Mouse (Mus musculus) CH12.LX (cell line): Measurements from ENCODE around the gene Slc15a5. TPM values are rescaled to one million over a fixed set of nuclear protein-coding genes. Genes with fewer than 3 reads are reported as not detected.

Experiments used
- DNase-seq: peaks from one replicate; pipeline ENCODE4 v3.0.0-alpha.2; 2013; ENCODE audit errors: extremely low read depth
- H3K27ac ChIP-seq: 2 replicates; pipeline ENCODE4 v1.5.1; 2012; ENCODE audit warnings: low read depth, mild to moderate bottlenecking, control low read depth, moderate library complexity; ENCODE audit not compliant: insufficient read depth
- H3K27me3 ChIP-seq: replicated peaks from 2 replicates; pipeline ENCODE3; 2012; ENCODE audit warnings: inconsistent platforms
- H3K36me3 ChIP-seq, 2 experiments: replicated peaks in 1 of 2; 2 replicates each; pipeline versions ENCODE3 to v1.6.1; 2012; ENCODE audit warnings: inconsistent platforms in 1 of 2, low read length in 1 of 2, mild to moderate bottlenecking in 1 of 2, mixed read lengths in 1 of 2, moderate library complexity in 1 of 2; ENCODE audit not compliant: control insufficient read depth in 1 of 2, insufficient read depth in 1 of 2
- H3K4me1 ChIP-seq, 2 experiments: 2 replicates each; pipeline ENCODE4 v1.6.1; 2012; ENCODE audit warnings: inconsistent platforms in 1 of 2, moderate library complexity in 1 of 2; ENCODE audit not compliant: insufficient read depth in 2 of 2, control insufficient read depth in 1 of 2
- H3K4me2 ChIP-seq: 2 replicates; pipeline ENCODE4 v1.6.1; 2012; ENCODE audit warnings: low read depth, mild to moderate bottlenecking, control low read depth; ENCODE audit not compliant: poor library complexity, insufficient read depth, severe bottlenecking
- H3K4me3 ChIP-seq, 3 experiments: fragments of 150-350 bp in 1 of 3; sonication (generic) in 1 of 3; replicated peaks in 1 of 3; 2 replicates each; pipeline versions ENCODE3 to v1.5.1; 2011 to 2012; ENCODE audit warnings: low read depth in 2 of 3, low read length in 2 of 3, mild to moderate bottlenecking in 2 of 3, moderate library complexity in 2 of 3, control low read depth in 1 of 3, improper control_type of control experiment in 1 of 3, inconsistent platforms in 1 of 3, mixed read lengths in 1 of 3; ENCODE audit not compliant: poor library complexity in 1 of 3
- H3K79me2 ChIP-seq: replicated peaks from 2 replicates; pipeline ENCODE4 v1.6.1; 2012; ENCODE audit warnings: mild to moderate bottlenecking, moderate library complexity; ENCODE audit not compliant: control insufficient read depth, poor library complexity, insufficient read depth, severe bottlenecking; ENCODE audit errors: extremely low read depth
- H3K9ac ChIP-seq: 2 replicates; pipeline ENCODE4 v1.6.1; 2012; ENCODE audit warnings: low read depth, mild to moderate bottlenecking, control low read depth, moderate library complexity; ENCODE audit not compliant: insufficient read depth
- H3K9me3 ChIP-seq: replicated peaks from 2 replicates; pipeline ENCODE3; 2012; ENCODE audit warnings: low read length, inconsistent platforms, mixed read lengths
- BHLHE40 ChIP-seq: IDR thresholded peaks from 2 replicates; pipeline ENCODE4 v1.6.1; 2011; ENCODE audit warnings: mild to moderate bottlenecking, low read depth, low read length, improper control_type of control experiment
- CTCF ChIP-seq, 2 experiments: IDR thresholded peaks in 1 of 2; conservative IDR thresholded peaks in 1 of 2; 2 replicates each; pipeline ENCODE4 v1.5.1; 2011 to 2012; ENCODE audit warnings: low read depth in 2 of 2, low read length in 2 of 2, improper control_type of control experiment in 1 of 2, inconsistent platforms in 1 of 2, mild to moderate bottlenecking in 1 of 2, moderate library complexity in 1 of 2
- EP300 ChIP-seq: IDR thresholded peaks from 2 replicates; pipeline ENCODE4 v1.6.1; 2011; ENCODE audit warnings: low read length, improper control_type of control experiment
- ETS1 ChIP-seq: conservative IDR thresholded peaks from 2 replicates; pipeline ENCODE4 v1.6.1; 2012; ENCODE audit warnings: low read depth, mild to moderate bottlenecking, inconsistent platforms, low read length, improper control_type of control experiment, moderate library complexity
- HCFC1 ChIP-seq: IDR thresholded peaks from 2 replicates; pipeline ENCODE4 v1.6.1; 2012; ENCODE audit warnings: low read depth, mild to moderate bottlenecking, inconsistent platforms, low read length, improper control_type of control experiment
- IRF4 ChIP-seq: IDR thresholded peaks from 2 replicates; pipeline ENCODE4 v1.6.1; 2014; ENCODE audit warnings: low read depth, mild to moderate bottlenecking, inconsistent platforms, low read length, improper control_type of control experiment
- JUN ChIP-seq: IDR thresholded peaks from 2 replicates; pipeline ENCODE4 v1.6.1; 2011; ENCODE audit warnings: low read depth, mild to moderate bottlenecking, low read length, improper control_type of control experiment, moderate library complexity; ENCODE audit not compliant: insufficient read depth
- KAT2A ChIP-seq: IDR thresholded peaks from 2 replicates; pipeline ENCODE4 v1.6.1; 2012; ENCODE audit warnings: low read length, improper control_type of control experiment, inconsistent platforms; ENCODE audit not compliant: insufficient replicate concordance
- MAFK ChIP-seq: IDR thresholded peaks from 2 replicates; pipeline ENCODE4 v1.6.1; 2011; ENCODE audit warnings: low read length, improper control_type of control experiment; ENCODE audit not compliant: insufficient replicate concordance
- MAZ ChIP-seq: IDR thresholded peaks from 2 replicates; pipeline ENCODE4 v1.6.1; 2012; ENCODE audit warnings: low read depth, mild to moderate bottlenecking, inconsistent platforms, low read length, improper control_type of control experiment, moderate library complexity
- MXI1 ChIP-seq: IDR thresholded peaks from 2 replicates; pipeline ENCODE4 v1.6.1; 2011; ENCODE audit warnings: mild to moderate bottlenecking, low read depth, low read length, improper control_type of control experiment
- NELFE ChIP-seq: IDR thresholded peaks from 2 replicates; pipeline ENCODE4 v1.6.1; 2011; ENCODE audit warnings: low read depth, low read length, improper control_type of control experiment
- POLR2A ChIP-seq: IDR thresholded peaks from 2 replicates; pipeline ENCODE4 v1.6.1; 2011; ENCODE audit warnings: low read depth, mild to moderate bottlenecking, improper control_type of control experiment, low read length
- POLR2AphosphoS2 ChIP-seq: IDR thresholded peaks from 2 replicates; pipeline ENCODE4 v1.6.1; 2011; ENCODE audit warnings: low read depth, low read length, improper control_type of control experiment
- RAD21 ChIP-seq: IDR thresholded peaks from 2 replicates; pipeline ENCODE4 v1.6.1; 2011; ENCODE audit warnings: low read depth, mild to moderate bottlenecking, low read length, improper control_type of control experiment, moderate library complexity
- RCOR1 ChIP-seq: conservative IDR thresholded peaks from 2 replicates; pipeline ENCODE4 v1.6.1; 2012; ENCODE audit warnings: low read depth, mild to moderate bottlenecking, inconsistent platforms, low read length, improper control_type of control experiment
- SIN3A ChIP-seq: IDR thresholded peaks from 2 replicates; pipeline ENCODE4 v1.6.1; 2012; ENCODE audit warnings: low read length, improper control_type of control experiment, inconsistent platforms
- SMC3 ChIP-seq: IDR thresholded peaks from 2 replicates; pipeline ENCODE4 v1.6.1; 2011; ENCODE audit warnings: low read depth, low read length, improper control_type of control experiment
- TBP ChIP-seq: conservative IDR thresholded peaks from 2 replicates; pipeline ENCODE4 v1.6.1; 2011; ENCODE audit warnings: low read depth, low read length, improper control_type of control experiment
- TCF12 ChIP-seq: IDR thresholded peaks from 2 replicates; pipeline ENCODE4 v1.6.1; 2014; ENCODE audit warnings: low read depth, mild to moderate bottlenecking, inconsistent platforms, low read length, improper control_type of control experiment
- UBTF ChIP-seq: IDR thresholded peaks from 2 replicates; pipeline ENCODE4 v1.6.1; 2012; ENCODE audit warnings: low read depth, mild to moderate bottlenecking, inconsistent platforms, low read length, improper control_type of control experiment, moderate library complexity
- USF1 ChIP-seq: IDR thresholded peaks from 2 replicates; pipeline ENCODE4 v1.6.1; 2014; ENCODE audit warnings: low read depth, mild to moderate bottlenecking, inconsistent platforms, low read length, improper control_type of control experiment
- ZC3H11A ChIP-seq: IDR thresholded peaks from 2 replicates; pipeline ENCODE4 v1.6.1; 2012; ENCODE audit warnings: low read depth, mild to moderate bottlenecking, inconsistent platforms, low read length, improper control_type of control experiment
- dilution Hi-C: fragments of 300-500 bp; cut with MboI; formaldehyde crosslinking; loops from 2 replicates; pipeline ENCODE4 v1.14.3; 2020; ENCODE audit warnings: low sequenced_read_pairs; ENCODE audit not compliant: extremely low pct_unique_long_range_greater_than_20kb, extremely low pct_ligation_motif_present
- in situ Hi-C: fragments of 300-500 bp; cut with MboI; formaldehyde crosslinking; loops from 3 replicates; pipeline ENCODE4 v1.14.3; 2019; ENCODE audit warnings: low sequenced_read_pairs, low pct_ligation_motif_present, low pct_unique_long_range_greater_than_20kb, mixed read lengths
- polyA plus RNA-seq: library from polyadenylated mRNA; unstranded; fragments of >175 nt; gene quantifications from 2 replicates; pipeline ENCODE4 v1.2.1, GENCODE M21; 2012; ENCODE audit warnings: low read depth; ENCODE audit not compliant: insufficient read length
- total RNA-seq, 2 experiments: library from RNA; depleted of rRNA; stranded (reverse); fragments of 300-350 nt in 1 of 2; fragments of >200 nt in 1 of 2; gene quantifications; 2 replicates each; pipeline ENCODE4 v1.2.3; 2012 to 2014

Slc15a5 gene
- total and polyA plus RNA-seq, 3 experiments, result not detected

DNA sequence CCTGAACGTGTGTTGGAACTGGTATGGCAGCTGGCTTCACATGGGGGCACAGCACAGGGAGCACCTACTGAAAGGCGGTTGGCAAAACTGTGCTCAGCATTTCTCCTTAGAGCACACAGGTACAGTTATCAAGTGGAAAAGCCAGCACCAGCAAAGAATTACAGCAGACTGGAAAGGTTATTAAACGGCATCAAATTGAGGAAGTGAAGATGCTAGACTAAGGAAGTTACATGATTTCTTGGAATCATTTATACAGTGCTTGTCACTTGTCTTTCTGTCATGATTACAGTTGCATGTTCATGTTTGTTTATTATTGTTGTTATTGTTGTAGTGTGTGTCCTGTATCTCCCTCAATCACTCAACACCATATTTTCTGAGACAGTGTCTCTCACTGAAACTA, 15.3 kb upstream of the Slc15a5 start:
- no peaks in the 10 kb centered on the region for H3K4me1 ChIP-seq
- H3K4me2 ChIP-seq, result no peak overlapping the region
- in situ Hi-C loops, result no loop called here
- no peak for DNase-seq
- H3K9ac ChIP-seq, result no peak overlapping the region
- H3K36me3 ChIP-seq, result no peaks in the 10 kb centered on the region
- H3K4me3 ChIP-seq, result no peak overlapping the region
- dilution Hi-C loops, result no loop called here
- no peaks in the 10 kb centered on the region for H3K27me3 ChIP-seq
- no peaks in the 10 kb centered on the region for H3K79me2 ChIP-seq
- TF ChIP-seq IRF4 (no peak), SMC3 (no peak), RCOR1 (no peak), RAD21 (no peak), MAFK (no peak), UBTF (no peak), ETS1 (no peak), SIN3A (no peak), CTCF (conservative IDR thresholded peaks at IDR 0.05 in 1 of 2, IDR thresholded peaks at IDR 0.05 in 1 of 2; ENCODE audit: low read depth in 2 of 2, low read length in 2 of 2) (no peak), HCFC1 (no peak)
- no peak overlapping the region for H3K27ac ChIP-seq
- H3K9me3 ChIP-seq, result peaks cover 46% of the 10 kb centered on the region

DNA sequence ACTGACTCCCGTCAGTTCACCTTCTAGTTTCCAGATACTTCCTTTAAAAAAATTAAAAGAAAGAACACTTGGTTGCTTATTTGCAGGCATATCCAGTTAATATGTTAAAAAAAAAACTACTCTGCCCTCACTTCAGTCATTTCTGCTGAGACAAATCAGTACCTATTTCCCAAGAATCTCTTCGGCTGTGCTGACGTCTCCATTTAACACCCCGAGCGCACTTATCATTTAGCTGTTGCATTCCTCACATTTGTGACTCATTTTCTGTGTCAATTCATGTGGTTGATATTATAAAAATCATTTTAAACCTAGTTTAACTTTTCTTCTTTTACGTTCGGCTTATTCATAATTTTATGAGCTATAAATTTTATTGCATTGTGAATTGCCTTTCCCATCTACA, 12.7 kb upstream of the Slc15a5 start:
- Histone ChIP-seq H3K4me2 (no peak overlapping the region), H3K4me3 (no peak overlapping the region), H3K9me3 (peaks cover 55% of the 10 kb centered on the region), H3K9ac (no peak overlapping the region), H3K27ac (no peak overlapping the region), H3K79me2 (no peaks in the 10 kb centered on the region), H3K27me3 (no peaks in the 10 kb centered on the region), H3K36me3 (no peaks in the 10 kb centered on the region), H3K4me1 (no peaks in the 10 kb centered on the region)
- in situ Hi-C loops, result no loop called here
- DNase-seq, result no peak
- TF ChIP-seq ZC3H11A (no peak), EP300 (no peak), TBP (no peak), MXI1 (no peak), RCOR1 (no peak), HCFC1 (no peak), POLR2AphosphoS2 (no peak), MAZ (no peak), ETS1 (no peak), MAFK (no peak), KAT2A (no peak), USF1 (no peak), RAD21 (no peak), NELFE (no peak), BHLHE40 (no peak), UBTF (no peak), IRF4 (no peak), POLR2A (no peak), TCF12 (no peak), JUN (no peak)
- dilution Hi-C loops, result no loop called here
